1 mouse cellular context compared by ENCODE assay signal in genomic region chr13:96923134-96923533, GRCm38 (mm10). TPM values are rescaled to one million over a fixed set of nuclear protein-coding genes. Genes with fewer than 3 reads are reported as not detected.
"Had no signal": no experiment of that assay in that cellular context is flagged by ENCODE, and none has a peak within 500 bp of the region (broad histone marks: within the 10 kb centered on the region; RNA-seq: fewer than 3 reads in every experiment).

No protein-coding gene starts in this region.

RNA-seq across cellular contexts. Expression of gene Gcnt4, which starts 1.4 kb away (rescaled TPM):
- polyA plus RNA-seq: macrophage had no signal
